Mouse (Mus musculus): Measurements from ENCODE around the gene Gorasp1. TPM values are rescaled to one million over a fixed set of nuclear protein-coding genes. Genes with fewer than 3 reads are reported as not detected.

The Gorasp1 gene
- polyA plus RNA-seq, 1 experiment: 10.5 TPM

DNA sequence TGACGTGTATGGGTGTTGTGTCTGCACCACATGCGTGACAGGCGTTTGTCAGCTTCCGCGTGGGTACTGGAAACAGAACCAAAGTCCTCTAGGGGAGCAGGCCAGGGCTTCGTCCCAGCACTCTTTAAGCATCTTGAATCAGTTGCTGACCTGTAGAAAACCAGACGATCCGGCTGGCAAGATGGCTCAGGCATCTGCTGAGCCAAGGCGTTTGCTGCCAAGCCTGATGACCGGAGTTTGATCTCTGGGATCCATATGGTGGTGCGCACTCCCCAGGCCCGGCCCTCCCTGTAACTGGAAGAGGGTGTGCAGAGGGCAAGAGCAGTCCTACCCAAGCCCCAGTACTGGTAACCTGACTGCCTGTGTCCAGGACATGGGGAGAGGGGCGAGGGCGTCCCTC is 4.5 kb upstream of the Gorasp1 start:
- Histone ChIP-seq H3ac (ENCODE audit: control insufficient read depth, insufficient read length) (no peak overlapping the region), H3K4me3 (no peak overlapping the region), H3K36me3 (ENCODE audit: control insufficient read depth, insufficient read depth) (no peaks in the 10 kb centered on the region), H3K79me2 (ENCODE audit: control insufficient read depth, insufficient read depth) (no peaks in the 10 kb centered on the region), H3K27me3 (ENCODE audit: control insufficient read depth, insufficient read depth, insufficient read length) (peaks cover 5% of the 10 kb centered on the region), H3K4me2 (ENCODE audit: low read depth) (no peak overlapping the region)
- TF ChIP-seq SRF (IDR thresholded peaks at IDR 0.05; ENCODE audit: control insufficient read depth, insufficient read length, low read depth) (no peak), POLR2AphosphoS2 (IDR thresholded peaks at IDR 0.05; ENCODE audit: insufficient read length, low read depth) (no peak), TCF12 (IDR thresholded peaks at IDR 0.05; ENCODE audit: insufficient read depth, poor library complexity, severe bottlenecking) (no peak), REST (IDR thresholded peaks at IDR 0.05; ENCODE audit: insufficient read depth, insufficient read length) (no peak), CEBPB (IDR thresholded peaks at IDR 0.05; ENCODE audit: insufficient read depth, poor library complexity, severe bottlenecking) (no peak), TCF3 (IDR thresholded peaks at IDR 0.05; ENCODE audit: insufficient read length, low read depth) (no peak), MYOG (IDR thresholded peaks at IDR 0.05; ENCODE audit: control insufficient read depth in 1 of 3, insufficient read depth in 1 of 3, insufficient read length in 2 of 3, low read depth in 2 of 3) (no peak), MAX (IDR thresholded peaks at IDR 0.05; ENCODE audit: low read depth) (no peak), E2F4 (IDR thresholded peaks at IDR 0.05; ENCODE audit: insufficient read depth) (no peak), MYOD1 (IDR thresholded peaks at IDR 0.05; ENCODE audit: control insufficient read depth in 1 of 3, insufficient read length in 2 of 3, low read depth in 2 of 3) (no peak)

DNA sequence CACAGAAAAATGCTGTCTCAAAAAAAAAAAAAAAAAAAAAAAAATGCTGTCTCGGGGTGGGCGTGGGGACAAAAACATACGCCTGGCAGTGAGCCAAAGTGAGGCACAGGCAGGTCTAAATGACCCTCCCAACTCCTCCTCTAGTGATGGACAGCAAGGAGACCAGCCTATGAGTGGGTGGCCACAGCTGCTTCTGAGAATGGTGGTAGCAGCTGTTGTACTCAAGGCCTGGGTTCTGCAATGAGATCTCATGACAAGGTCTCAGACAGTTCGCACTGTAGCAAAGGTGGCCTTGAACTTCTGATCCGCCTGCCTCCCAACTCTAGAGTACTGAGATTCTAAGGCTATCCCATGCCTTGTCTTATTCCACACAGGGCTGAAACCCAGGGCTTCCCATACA is 4.0 kb upstream of the Gorasp1 start:
- Histone ChIP-seq H3K36me3 (ENCODE audit: control insufficient read depth, insufficient read depth) (no peaks in the 10 kb centered on the region), H3K79me2 (ENCODE audit: control insufficient read depth, insufficient read depth) (peaks cover 3% of the 10 kb centered on the region), H3K4me2 (ENCODE audit: low read depth) (no peak overlapping the region), H3K4me3 (no peak overlapping the region), H3ac (ENCODE audit: control insufficient read depth, insufficient read length) (no peak overlapping the region), H3K27me3 (ENCODE audit: control insufficient read depth, insufficient read depth, insufficient read length) (peaks cover under 1% of the 10 kb centered on the region)
- TF ChIP-seq MAX (IDR thresholded peaks at IDR 0.05; ENCODE audit: low read depth) (no peak), MYOG (IDR thresholded peaks at IDR 0.05; ENCODE audit: control insufficient read depth in 1 of 3, insufficient read depth in 1 of 3, insufficient read length in 2 of 3, low read depth in 2 of 3) (peak; percentile 56 to 95 (median 82)), TCF3 (IDR thresholded peaks at IDR 0.05; ENCODE audit: insufficient read length, low read depth) (no peak), USF1 (IDR thresholded peaks at IDR 0.05; ENCODE audit: low read depth) (no peak), TCF12 (IDR thresholded peaks at IDR 0.05; ENCODE audit: insufficient read depth, poor library complexity, severe bottlenecking) (peak; percentile 50), POLR2A (IDR thresholded peaks at IDR 0.05; ENCODE audit: insufficient read length, low read depth) (no peak), MYOD1 (IDR thresholded peaks at IDR 0.05; ENCODE audit: control insufficient read depth in 1 of 3, insufficient read length in 2 of 3, low read depth in 2 of 3) (peak; percentile 52 to 97 (median 95))

DNA sequence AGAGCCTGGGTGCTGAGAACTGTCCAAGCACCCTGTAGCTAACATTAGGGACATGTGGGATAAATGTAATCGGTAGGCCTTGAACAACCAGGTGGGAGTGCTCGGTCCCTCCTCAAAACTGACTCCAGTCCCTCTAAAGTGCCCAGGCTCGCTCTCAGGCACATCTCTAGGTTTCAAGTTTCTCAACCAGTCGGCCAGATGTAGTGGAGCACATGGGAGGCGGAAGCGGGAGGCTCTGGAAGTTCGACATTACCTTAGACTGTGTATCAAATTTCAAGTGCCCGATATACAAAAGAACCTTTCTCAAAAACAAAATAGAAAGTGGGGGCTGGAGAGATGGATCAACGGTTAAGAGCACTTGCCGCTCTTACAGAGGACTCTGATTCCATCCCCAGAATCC is 2.3 kb upstream of the Gorasp1 start:
- H3K4me2 ChIP-seq (ENCODE audit: low read depth): no peak overlapping the region
- TF ChIP-seq E2F4 (IDR thresholded peaks at IDR 0.05; ENCODE audit: insufficient read depth): no peak
- TF ChIP-seq MYOD1 (IDR thresholded peaks at IDR 0.05; ENCODE audit: control insufficient read depth in 1 of 3, insufficient read length in 2 of 3, low read depth in 2 of 3): no peak
- no peak for TF ChIP-seq SRF (IDR thresholded peaks at IDR 0.05; ENCODE audit: control insufficient read depth, insufficient read length, low read depth)
- no peak for TF ChIP-seq CEBPB (IDR thresholded peaks at IDR 0.05; ENCODE audit: insufficient read depth, poor library complexity, severe bottlenecking)
- TF ChIP-seq MYOG (IDR thresholded peaks at IDR 0.05; ENCODE audit: control insufficient read depth in 1 of 3, insufficient read depth in 1 of 3, insufficient read length in 2 of 3, low read depth in 2 of 3): no peak
- TF ChIP-seq POLR2AphosphoS2 (IDR thresholded peaks at IDR 0.05; ENCODE audit: insufficient read length, low read depth): no peak
- TF ChIP-seq TCF3 (IDR thresholded peaks at IDR 0.05; ENCODE audit: insufficient read length, low read depth): no peak
- TF ChIP-seq USF1 (IDR thresholded peaks at IDR 0.05; ENCODE audit: low read depth): no peak
- no peak for TF ChIP-seq MAX (IDR thresholded peaks at IDR 0.05; ENCODE audit: low read depth)
- TF ChIP-seq TCF12 (IDR thresholded peaks at IDR 0.05; ENCODE audit: insufficient read depth, poor library complexity, severe bottlenecking): no peak
- no peak for TF ChIP-seq POLR2A (IDR thresholded peaks at IDR 0.05; ENCODE audit: insufficient read length, low read depth)
- TF ChIP-seq REST (IDR thresholded peaks at IDR 0.05; ENCODE audit: insufficient read depth, insufficient read length): no peak
- no peaks in the 10 kb centered on the region for H3K27me3 ChIP-seq (ENCODE audit: control insufficient read depth, insufficient read depth, insufficient read length)
- H3K4me3 ChIP-seq: no peak overlapping the region
- no peak overlapping the region for H3ac ChIP-seq (ENCODE audit: control insufficient read depth, insufficient read length)
- H3K36me3 ChIP-seq (ENCODE audit: control insufficient read depth, insufficient read depth): no peaks in the 10 kb centered on the region
- peaks cover 10% of the 10 kb centered on the region for H3K79me2 ChIP-seq (ENCODE audit: control insufficient read depth, insufficient read depth)

DNA sequence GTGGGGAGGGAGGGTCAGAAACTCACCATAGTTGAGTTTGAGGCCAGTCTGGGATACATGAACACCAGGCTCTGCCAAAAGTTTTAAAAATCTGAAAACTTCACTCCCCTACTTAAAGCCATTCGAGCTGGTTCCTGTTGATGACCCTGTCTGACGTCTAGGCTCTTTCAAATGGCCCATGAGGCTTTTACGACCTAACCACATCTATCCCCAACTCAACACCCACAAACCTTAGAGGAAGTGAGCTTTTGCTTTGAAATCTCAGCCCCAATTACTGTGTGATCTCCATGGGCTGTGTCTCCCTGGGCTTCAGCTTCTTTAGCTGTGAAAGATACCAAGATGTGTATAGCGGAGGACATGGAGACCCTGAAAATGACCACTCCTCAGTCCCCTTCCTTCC is 1.1 kb upstream of the Gorasp1 start:
- no peaks in the 10 kb centered on the region for H3K27me3 ChIP-seq (ENCODE audit: control insufficient read depth, insufficient read depth, insufficient read length)
- no peak overlapping the region for H3K4me2 ChIP-seq (ENCODE audit: low read depth)
- TF ChIP-seq POLR2AphosphoS2 (IDR thresholded peaks at IDR 0.05; ENCODE audit: insufficient read length, low read depth) (no peak), TCF3 (IDR thresholded peaks at IDR 0.05; ENCODE audit: insufficient read length, low read depth) (no peak), MYOD1 (IDR thresholded peaks at IDR 0.05; ENCODE audit: control insufficient read depth in 1 of 3, insufficient read length in 2 of 3, low read depth in 2 of 3) (no peak), MYOG (IDR thresholded peaks at IDR 0.05; ENCODE audit: control insufficient read depth in 1 of 3, insufficient read depth in 1 of 3, insufficient read length in 2 of 3, low read depth in 2 of 3) (no peak), TCF12 (IDR thresholded peaks at IDR 0.05; ENCODE audit: insufficient read depth, poor library complexity, severe bottlenecking) (no peak), E2F4 (IDR thresholded peaks at IDR 0.05; ENCODE audit: insufficient read depth) (no peak), USF1 (IDR thresholded peaks at IDR 0.05; ENCODE audit: low read depth) (no peak), MAX (IDR thresholded peaks at IDR 0.05; ENCODE audit: low read depth) (no peak), SRF (IDR thresholded peaks at IDR 0.05; ENCODE audit: control insufficient read depth, insufficient read length, low read depth) (no peak), POLR2A (IDR thresholded peaks at IDR 0.05; ENCODE audit: insufficient read length, low read depth) (no peak), CEBPB (IDR thresholded peaks at IDR 0.05; ENCODE audit: insufficient read depth, poor library complexity, severe bottlenecking) (no peak), REST (IDR thresholded peaks at IDR 0.05; ENCODE audit: insufficient read depth, insufficient read length) (no peak)
- H3K79me2 ChIP-seq (ENCODE audit: control insufficient read depth, insufficient read depth): peaks cover 10% of the 10 kb centered on the region
- no peaks in the 10 kb centered on the region for H3K36me3 ChIP-seq (ENCODE audit: control insufficient read depth, insufficient read depth)
- H3ac ChIP-seq (ENCODE audit: control insufficient read depth, insufficient read length): no peak overlapping the region
- no peak overlapping the region for H3K4me3 ChIP-seq
